Mouse (Mus musculus) heart, adult 2 months (tissue): ENCODE results near the gene Egfl8. TPM values are rescaled to one million over a fixed set of nuclear protein-coding genes. Genes with fewer than 3 reads are reported as not detected.
A peak's percentile ranks its signal among the peaks of the same experiment; 100 is the strongest.

Experiments
- DNase-seq, 2 experiments: peaks; one replicate each; pipeline ENCODE4 v3.0.0; 2021
- H3K27ac ChIP-seq: fragments of 200-600 bp; 2 replicates; pipeline ENCODE4 v1.8.1; 2022
- H3K27me3 ChIP-seq: fragments of 200-500 bp; 2 replicates; pipeline ENCODE4 v1.6.1; 2012; ENCODE audit warnings: mild to moderate bottlenecking, low read length, inconsistent platforms, mixed read lengths; ENCODE audit not compliant: control insufficient read depth, insufficient read depth
- H3K36me3 ChIP-seq: fragments of 200-500 bp; 2 replicates; pipeline ENCODE4 v1.6.1; 2012; ENCODE audit warnings: low read length, inconsistent platforms; ENCODE audit not compliant: control insufficient read depth, insufficient read depth
- H3K4me1 ChIP-seq: fragments of 200-500 bp; 2 replicates; pipeline ENCODE4 v1.6.1; 2011; ENCODE audit warnings: low read length; ENCODE audit not compliant: control insufficient read depth, insufficient read depth
- H3K4me3 ChIP-seq: fragments of 200-600 bp; 2 replicates; pipeline ENCODE4 v1.8.1; 2022
- H3K79me2 ChIP-seq: fragments of 200-500 bp; replicated peaks from 2 replicates; pipeline ENCODE4 v1.6.1; 2012; ENCODE audit warnings: mild to moderate bottlenecking, inconsistent platforms, low read length, moderate library complexity, mixed read lengths; ENCODE audit not compliant: control insufficient read depth, insufficient read depth
- H3K9ac ChIP-seq: fragments of 200-500 bp; 2 replicates; pipeline ENCODE4 v1.6.1; 2012; ENCODE audit warnings: low read depth, mild to moderate bottlenecking, control low read depth, inconsistent platforms, low read length, mixed read lengths
- CTCF ChIP-seq: fragments of 200-600 bp; IDR thresholded peaks from 2 replicates; pipeline ENCODE4 v1.8.1; 2022; ENCODE audit warnings: antibody characterized with exemption, mild to moderate bottlenecking, moderate library complexity
- EP300 ChIP-seq: fragments of 200-500 bp; IDR thresholded peaks from 2 replicates; pipeline ENCODE4 v1.6.1; 2011; ENCODE audit warnings: low read depth, low read length, control low read depth; ENCODE audit not compliant: insufficient read depth
- POLR2A ChIP-seq: fragments of 200-500 bp; IDR thresholded peaks from 2 replicates; pipeline ENCODE4 v1.6.1; 2011; ENCODE audit warnings: mild to moderate bottlenecking, low read depth, low read length, control low read depth; ENCODE audit not compliant: insufficient read depth
- WGBS: fragments of 180-500 bp; shearing (Covaris S2); methylation state at CpG from one replicate; pipeline ENCODE4 v1.1.7; 2018; 5-methylcytosine and 5-hydroxymethylcytosine counted together
- intact Hi-C: fragments of 180-260 bp; cut with DNase I; formaldehyde crosslinking; loops from one replicate; pipeline ENCODE4 v1.15.1; 2025
- polyA plus RNA-seq: library from polyadenylated mRNA; depleted of rRNA; stranded (reverse); fragments of >200 nt; gene quantifications from 2 replicates; pipeline ENCODE4 v1.2.3, GENCODE M21; 2012
- total RNA-seq, 2 experiments: library from RNA; stranded (reverse); gene quantifications; 2 replicates each; pipeline ENCODE4 v1.2.3; 2021

Egfl8 gene
- total and polyA plus RNA-seq, 3 experiments = 1.2 to 2.4 (median 1.8) TPM

DNA sequence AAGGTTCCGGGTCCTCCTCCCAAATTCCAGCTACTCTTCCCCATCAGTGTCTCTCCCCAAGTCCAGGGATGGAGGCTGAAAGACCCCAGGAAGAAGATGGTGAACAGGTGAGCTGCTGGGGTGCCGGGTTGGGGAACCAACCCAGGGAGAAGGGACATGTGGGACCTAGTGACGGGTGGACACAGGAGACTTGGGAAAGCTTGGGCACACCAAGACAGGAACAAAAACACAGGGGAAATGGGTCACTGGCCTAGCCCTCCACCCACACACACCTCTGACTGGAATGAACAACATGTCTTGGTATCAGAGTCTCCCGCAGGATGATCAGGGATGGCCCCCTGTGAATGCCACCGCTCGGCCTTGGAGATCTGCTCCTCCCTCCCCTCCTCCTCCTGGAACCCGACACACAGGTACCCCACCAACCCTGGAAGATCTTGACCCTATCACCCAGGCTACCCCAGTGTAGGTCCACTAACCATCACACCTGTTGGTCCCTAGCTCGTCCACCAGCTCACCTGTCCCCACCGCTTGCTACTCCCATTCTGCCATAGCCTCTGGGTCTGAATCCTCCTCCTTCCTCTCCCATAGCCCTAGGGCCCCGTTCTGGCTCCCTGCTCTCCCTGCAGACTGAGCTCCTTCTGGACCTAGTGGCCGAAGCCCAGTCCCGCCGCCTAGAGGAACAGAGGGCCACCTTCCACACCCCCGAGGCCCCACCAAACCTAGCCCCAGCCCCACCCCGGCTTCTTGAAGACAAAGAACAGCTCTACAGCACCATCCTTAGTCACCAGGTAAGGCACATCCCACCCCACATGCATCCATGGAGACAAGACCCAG is 25.4 kb downstream of the Egfl8 start:
- Histone ChIP-seq H3K79me2 (no peaks in the 10 kb centered on the region), H3K27me3 (no peaks in the 10 kb centered on the region), H3K4me3 (peak overlapping the region; percentile 33), H3K27ac (peak overlapping the region; percentile 97), H3K9ac (peak overlapping the region; percentile 55), H3K4me1 (peaks cover 20% of the 10 kb centered on the region), H3K36me3 (no peaks in the 10 kb centered on the region)
- intact Hi-C loops = loop anchor here (10.0 kb wide), 1 partner anchor 666 kb away; the partner anchor contains the start of gene Rgl2
- TF ChIP-seq CTCF = no peak
- TF ChIP-seq EP300 = no peak
- no peak for TF ChIP-seq POLR2A
- WGBS = 56% methylated on average over 15 of the region's 15 CpGs
- peak in 1 of 2 experiments; percentile 38 for DNase-seq

DNA sequence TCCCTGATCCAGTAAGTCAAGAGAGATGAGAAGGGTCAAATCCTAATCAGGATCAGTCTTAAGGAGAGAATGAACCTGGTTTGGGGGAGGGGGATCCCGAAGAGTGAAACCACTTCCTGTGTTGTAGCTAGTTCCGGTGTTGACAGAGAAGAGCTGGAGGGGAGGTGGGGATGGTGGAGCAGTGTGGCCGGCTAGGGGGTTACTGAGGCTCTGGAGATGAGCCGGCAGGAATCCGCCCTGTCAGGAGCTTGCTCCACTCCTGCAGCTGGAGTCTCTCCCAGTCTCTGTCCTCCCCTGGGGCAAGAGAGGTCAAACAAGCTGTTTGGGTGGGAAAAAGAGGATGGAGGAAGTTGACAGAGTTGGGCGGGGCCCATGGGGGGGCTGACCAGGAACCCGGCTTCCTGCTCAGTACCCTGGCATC is 26.1 kb downstream of the Egfl8 start, which contains the start of gene Gpsm3:
Gene Gpsm3, plus strand, starts transcription at position 126 of the 421 bp plus-strand sequence.
- WGBS = 6% methylated on average over 7 of the region's 7 CpGs
- TF ChIP-seq EP300 (0 out of 2 replicates have a peak, but pooled peaks have one; percentile 10), CTCF (no peak), POLR2A (peak; percentile 60; the same call in 1 of the 2 replicates)
- peak; percentile 79 to 85 for DNase-seq
- H3K4me3 ChIP-seq = peak within 1 kb of the TSS; percentile 33
- H3K79me2 ChIP-seq = no peaks in the 10 kb centered on the region
- peak within 1 kb of the TSS; percentile 97 for H3K27ac ChIP-seq
- no peaks in the 10 kb centered on the region for H3K27me3 ChIP-seq
- intact Hi-C loops = loop anchor here (10.0 kb wide), 1 partner anchor 665 kb away; the partner anchor contains the start of gene Rgl2
- peaks cover 20% of the 10 kb centered on the region for H3K4me1 ChIP-seq
- no peaks in the 10 kb centered on the region for H3K36me3 ChIP-seq
- H3K9ac ChIP-seq = peak within 1 kb of the TSS; percentile 55

DNA sequence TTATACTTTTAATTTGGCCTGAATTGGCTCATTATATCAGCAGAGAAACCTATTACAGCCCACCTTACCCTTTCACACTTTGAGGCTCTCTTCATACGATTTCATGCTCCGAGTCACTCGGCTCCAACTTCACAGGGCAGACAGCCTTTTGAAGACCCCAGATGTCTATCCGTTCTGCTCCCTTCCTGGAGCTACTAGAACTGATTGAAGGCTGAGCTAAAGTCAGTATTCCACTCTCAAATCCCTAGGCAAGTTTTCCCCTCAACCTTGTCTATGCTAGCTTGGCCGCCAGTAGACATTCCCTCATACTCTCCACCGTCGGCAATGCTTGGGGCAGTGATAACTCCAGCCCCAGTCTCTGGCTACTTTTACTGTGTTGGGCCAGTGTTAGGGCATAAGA is 26.6 kb downstream of the Egfl8 start:
- Histone ChIP-seq H3K4me3 (peak overlapping the region; percentile 24; the same call in 1 of the 2 replicates), H3K79me2 (no peaks in the 10 kb centered on the region), H3K9ac (0 out of 2 replicates have a peak overlapping the region, but pooled peaks have one; percentile 4), H3K4me1 (peaks cover 20% of the 10 kb centered on the region), H3K27me3 (no peaks in the 10 kb centered on the region), H3K36me3 (no peaks in the 10 kb centered on the region), H3K27ac (peak overlapping the region; percentile 97)
- TF ChIP-seq CTCF = no peak
- TF ChIP-seq EP300 = 0 out of 2 replicates have a peak, but pooled peaks have one; percentile 1
- 35% methylated on average over 7 of the region's 7 CpGs for WGBS
- intact Hi-C loops = no loop called here
- DNase-seq = no peak

DNA sequence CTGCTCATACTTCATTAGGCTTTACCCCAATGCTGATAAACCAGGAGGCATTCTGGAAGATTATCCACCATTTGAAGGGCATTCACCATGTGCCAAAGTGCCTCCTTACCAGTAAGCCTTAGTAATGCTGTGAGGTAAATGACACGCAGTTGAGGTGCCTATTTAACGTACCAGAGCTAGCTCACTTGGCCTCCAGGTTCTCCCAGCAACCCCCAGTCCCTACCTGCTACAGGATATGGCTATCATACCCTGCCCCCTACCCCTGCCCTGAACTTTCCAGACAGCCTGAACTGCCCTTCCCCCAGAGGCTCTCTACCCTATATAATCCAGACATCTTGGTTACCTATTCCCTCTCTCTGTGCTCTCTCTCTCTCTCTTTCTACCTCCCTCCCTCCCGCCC is 27.0 kb downstream of the Egfl8 start:
- H3K9ac ChIP-seq = no peak overlapping the region
- WGBS = 61% methylated on average over 3 of the region's 3 CpGs
- peaks cover 20% of the 10 kb centered on the region for H3K4me1 ChIP-seq
- intact Hi-C loops = no loop called here
- no peak overlapping the region for H3K4me3 ChIP-seq
- no peak overlapping the region for H3K27ac ChIP-seq
- no peaks in the 10 kb centered on the region for H3K36me3 ChIP-seq
- no peak for TF ChIP-seq EP300
- peak; percentile 55 for TF ChIP-seq POLR2A
- no peak for DNase-seq
- no peaks in the 10 kb centered on the region for H3K79me2 ChIP-seq
- no peaks in the 10 kb centered on the region for H3K27me3 ChIP-seq

DNA sequence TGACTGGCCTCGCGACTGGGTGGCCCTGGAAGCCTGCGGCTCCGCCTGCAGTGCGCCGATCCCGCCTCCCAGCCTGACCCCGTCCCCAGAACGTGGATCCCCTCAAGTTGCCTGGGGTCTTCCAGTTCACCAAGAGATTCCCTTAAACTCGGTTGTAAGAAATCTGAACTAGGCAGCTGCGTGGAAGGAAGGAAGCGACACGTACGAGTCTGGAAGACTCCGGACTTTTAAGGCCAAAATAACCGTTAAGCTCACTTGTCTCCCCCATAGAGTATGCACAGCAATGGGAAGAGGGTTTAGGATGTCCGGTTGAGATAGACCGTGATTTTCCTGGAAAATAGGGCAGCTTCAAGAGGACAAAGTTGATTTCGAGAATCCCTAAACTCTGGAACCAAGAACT is 28.0 kb downstream of the Egfl8 start:
- 1% methylated on average over 19 of the region's 19 CpGs for WGBS
- DNase-seq = peak in 1 of 2 experiments; percentile 32
- H3K4me3 ChIP-seq = peak overlapping the region; percentile 74
- H3K27ac ChIP-seq = peak overlapping the region; percentile 89
- H3K79me2 ChIP-seq = no peaks in the 10 kb centered on the region
- peaks cover 16% of the 10 kb centered on the region for H3K4me1 ChIP-seq
- no peaks in the 10 kb centered on the region for H3K36me3 ChIP-seq
- H3K27me3 ChIP-seq = no peaks in the 10 kb centered on the region
- intact Hi-C loops = no loop called here
- H3K9ac ChIP-seq = peak overlapping the region; percentile 94
- no peak for TF ChIP-seq EP300
- TF ChIP-seq POLR2A = no peak; the same call in 1 of the 2 replicates
- no peak for TF ChIP-seq CTCF

DNA sequence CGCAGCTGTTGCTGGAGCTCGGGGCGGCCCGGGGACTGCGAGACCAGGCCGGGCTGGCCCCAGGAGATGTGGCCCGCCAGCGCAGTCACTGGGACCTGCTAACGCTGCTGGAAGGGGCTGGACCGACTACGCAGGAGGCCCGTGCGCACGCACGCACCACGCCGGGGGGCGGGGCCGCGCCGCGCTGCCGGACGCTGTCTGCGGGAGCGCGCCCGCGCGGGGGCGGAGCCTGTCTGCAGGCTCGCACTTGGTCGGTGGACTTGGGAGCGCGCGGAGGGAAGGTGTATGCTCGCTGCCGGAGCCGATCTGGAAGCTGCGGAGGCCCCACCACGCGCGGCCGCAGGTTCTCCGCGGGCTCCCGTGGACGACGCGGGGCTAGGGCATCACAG is 28.4 kb downstream of the Egfl8 start:
- no peaks in the 10 kb centered on the region for H3K27me3 ChIP-seq
- H3K9ac ChIP-seq = peak overlapping the region; percentile 94
- H3K4me1 ChIP-seq = peaks cover 16% of the 10 kb centered on the region
- peak overlapping the region; percentile 74 for H3K4me3 ChIP-seq
- peak overlapping the region; percentile 89 for H3K27ac ChIP-seq
- peak; percentile 93 for TF ChIP-seq POLR2A
- 0 out of 2 replicates have a peak, but pooled peaks have one; percentile 38 for TF ChIP-seq EP300
- TF ChIP-seq CTCF = no peak
- H3K36me3 ChIP-seq = no peaks in the 10 kb centered on the region
- no peaks in the 10 kb centered on the region for H3K79me2 ChIP-seq
- under 1% methylated on average over 50 of the region's 50 CpGs for WGBS
- intact Hi-C loops = no loop called here
- peak; percentile 99 for DNase-seq
